Mouse (Mus musculus): Measurements from ENCODE around the gene Gm14412. TPM values are rescaled to one million over a fixed set of nuclear protein-coding genes. Genes with fewer than 3 reads are reported as not detected.
"Not testable (repeated sequence)": the region's sequence is repeated elsewhere in the genome, so short reads cannot be mapped to it uniquely, and the experiment has no call there.

The Gm14412 gene
- total RNA-seq (2021), result 1 to 10 TPM; 4.2 to 5.3 TPM
- long read RNA-seq, experiment 1, result 0 reads
- long read RNA-seq, experiment 2, result 0 reads

DNA sequence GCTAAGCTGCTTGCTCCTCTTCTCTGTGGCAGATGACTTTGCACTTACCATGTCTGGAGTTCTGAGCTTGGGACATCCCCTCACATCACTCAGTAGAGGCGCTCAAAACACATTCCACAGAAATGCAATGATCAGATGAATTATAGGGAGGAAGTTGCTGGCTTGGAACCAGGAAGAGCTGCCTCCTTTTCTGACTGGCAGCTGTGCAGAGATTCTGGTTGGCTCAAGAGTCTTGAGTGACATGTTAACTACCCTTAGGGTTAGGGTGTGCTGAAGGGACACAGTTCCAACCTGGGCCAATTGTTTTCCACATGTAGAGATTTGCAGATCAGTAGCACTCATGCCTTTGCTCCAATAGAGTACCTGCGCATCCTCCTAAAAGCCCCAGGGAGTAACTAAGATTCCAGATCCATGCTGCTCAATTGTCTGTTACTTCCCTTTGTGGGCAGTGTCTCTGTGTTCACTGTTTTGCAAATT, at the start of gene Gm14412:
Gene Gm14412 (minus strand): TSS at position 51 of the 477 bp plus-strand sequence.
- intact Hi-C loops (cut with DNase I); H3K4me3 ChIP-seq; DNase-seq (ENCODE audit: extremely low spot score in 1 of 2, low spot score in 2 of 2); H3K27ac ChIP-seq: not testable (repeated sequence)

DNA sequence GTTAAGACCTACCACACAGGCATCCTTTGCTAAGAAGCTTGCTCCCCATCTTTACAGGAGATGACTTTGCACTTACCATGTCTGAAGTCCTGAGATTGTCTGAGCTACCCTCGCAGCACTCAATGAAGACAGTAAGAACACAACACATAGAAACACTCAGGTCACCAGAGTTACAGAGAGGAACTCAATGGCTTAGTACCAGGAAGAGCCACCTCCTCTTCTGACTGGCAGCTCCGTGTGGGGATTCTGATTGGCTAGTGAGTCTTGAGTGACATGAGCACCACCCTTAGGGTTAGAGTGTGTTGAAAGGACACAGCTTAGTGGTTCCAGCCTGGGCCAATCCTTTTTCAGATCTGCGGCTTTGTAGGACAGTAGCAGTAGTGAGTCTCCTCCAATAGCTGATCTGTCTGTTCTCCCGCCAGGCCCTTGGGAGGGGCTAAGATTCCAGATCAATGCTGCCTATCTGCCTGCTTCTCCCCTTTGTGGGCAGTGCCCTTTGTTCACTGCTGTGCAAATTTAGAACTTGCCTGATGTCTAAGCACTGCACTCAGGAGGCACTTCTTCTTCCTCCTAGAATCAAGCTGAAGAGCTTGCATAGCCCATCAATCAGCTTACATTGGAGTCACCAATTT, 5.7 kb upstream of the Gm14412 start:
- H3K27ac ChIP-seq; H3K4me3 ChIP-seq; intact Hi-C loops (cut with DNase I); DNase-seq (ENCODE audit: extremely low spot score in 1 of 2, low spot score in 2 of 2): not testable (repeated sequence)

DNA sequence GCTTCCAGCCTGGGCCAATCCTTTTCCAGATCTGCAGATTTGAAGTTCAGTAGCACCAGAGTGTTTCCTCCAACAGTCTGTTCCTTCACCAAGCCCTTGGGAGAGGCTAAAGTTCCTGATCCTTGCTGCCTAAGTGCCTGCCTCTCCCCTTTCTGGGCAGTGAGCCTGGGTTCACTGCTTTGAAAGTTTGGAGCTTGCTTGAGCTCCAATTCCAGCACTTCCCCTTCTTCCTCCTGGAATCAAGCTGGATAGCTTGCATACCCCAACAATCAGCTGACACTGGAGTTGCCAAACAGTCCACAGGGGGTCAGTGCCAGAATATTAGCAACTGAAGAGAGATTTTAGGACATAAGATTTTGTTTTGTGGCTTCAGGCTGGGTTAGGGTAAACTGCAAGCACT, 2.7 kb downstream of the Gm14412 start:
- DNase-seq (ENCODE audit: extremely low spot score in 1 of 2, low spot score in 2 of 2); H3K4me3 ChIP-seq; H3K27ac ChIP-seq; intact Hi-C loops (cut with DNase I): not testable (repeated sequence)

DNA sequence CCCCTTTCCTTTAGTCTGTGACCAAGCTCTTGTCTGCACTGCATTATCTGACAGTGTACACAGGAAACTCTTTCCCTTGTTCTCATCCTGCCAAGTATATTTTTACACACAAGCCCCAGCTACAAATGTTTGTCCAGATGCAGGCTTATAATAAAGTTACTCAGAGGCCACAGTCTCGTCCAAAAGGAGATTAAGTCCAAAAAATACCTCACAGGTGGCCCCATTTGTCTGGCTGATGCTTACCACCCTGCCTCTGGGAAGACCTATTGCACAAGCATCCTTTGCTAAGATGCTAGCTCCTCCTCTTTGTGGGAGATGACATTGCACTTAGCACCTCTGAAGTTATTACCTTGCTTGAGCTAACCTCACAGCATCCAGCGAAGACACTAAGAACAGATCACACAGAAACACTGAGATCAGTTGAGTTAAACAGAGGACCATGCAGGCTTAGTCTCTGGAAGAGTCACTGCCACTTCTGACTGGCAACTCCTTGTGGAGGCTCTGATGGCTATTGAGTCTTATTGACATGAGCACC, 3.3 kb downstream of the Gm14412 start:
- H3K27ac ChIP-seq; H3K4me3 ChIP-seq; DNase-seq (ENCODE audit: extremely low spot score in 1 of 2, low spot score in 2 of 2); intact Hi-C loops (cut with DNase I): not testable (repeated sequence)

DNA sequence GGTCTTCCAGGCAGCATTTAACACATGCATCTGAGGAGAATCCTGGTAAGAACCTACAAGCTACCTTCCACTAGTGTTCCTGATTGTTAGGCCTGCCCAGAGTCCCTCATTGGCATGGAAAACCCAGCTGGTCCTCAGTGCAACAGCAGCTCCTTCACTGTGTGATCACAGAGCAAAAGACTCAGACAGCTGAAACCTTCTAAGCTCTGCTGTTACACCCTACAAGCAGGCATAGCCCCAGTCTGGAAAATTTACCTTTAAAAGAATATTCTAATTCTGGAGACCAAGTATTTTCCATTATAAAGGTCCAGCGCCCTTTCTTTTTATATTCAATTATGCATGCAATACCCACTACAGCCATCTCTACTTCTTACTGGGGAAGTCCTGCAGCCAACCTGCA, 5.1 kb downstream of the Gm14412 start:
- intact Hi-C loops (cut with DNase I), result no loop called here
- TF ChIP-seq CTCF (IDR thresholded peaks at IDR 0.05), result no peak
- H3K27ac ChIP-seq, result no peak overlapping the region
- no peak overlapping the region for H3K4me3 ChIP-seq
- no peak for DNase-seq (ENCODE audit: extremely low spot score in 1 of 2, low spot score in 2 of 2)

DNA sequence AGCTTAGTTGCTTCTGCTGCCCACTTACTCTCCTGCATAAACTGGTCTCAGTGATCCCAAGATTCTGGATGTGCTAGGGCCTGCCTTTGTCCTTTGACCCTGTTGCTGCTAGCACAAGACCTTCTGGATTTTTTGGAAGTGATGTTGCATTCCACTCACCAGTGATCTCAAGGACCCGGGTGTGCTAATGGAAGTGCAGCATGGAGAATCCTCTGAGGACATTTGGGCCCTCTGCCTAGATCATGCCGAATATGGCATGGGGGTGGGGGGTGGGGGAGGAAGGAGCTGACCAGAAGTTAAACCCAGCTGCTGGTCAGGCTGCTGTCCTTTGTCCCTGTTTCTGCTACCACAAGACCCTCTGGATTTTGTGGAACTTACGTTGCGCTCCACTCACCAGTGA, 14.5 kb downstream of the Gm14412 start:
- intact Hi-C loops (cut with DNase I); H3K27ac ChIP-seq; DNase-seq (ENCODE audit: extremely low spot score in 1 of 2, low spot score in 2 of 2); H3K4me3 ChIP-seq: not testable (repeated sequence)

DNA sequence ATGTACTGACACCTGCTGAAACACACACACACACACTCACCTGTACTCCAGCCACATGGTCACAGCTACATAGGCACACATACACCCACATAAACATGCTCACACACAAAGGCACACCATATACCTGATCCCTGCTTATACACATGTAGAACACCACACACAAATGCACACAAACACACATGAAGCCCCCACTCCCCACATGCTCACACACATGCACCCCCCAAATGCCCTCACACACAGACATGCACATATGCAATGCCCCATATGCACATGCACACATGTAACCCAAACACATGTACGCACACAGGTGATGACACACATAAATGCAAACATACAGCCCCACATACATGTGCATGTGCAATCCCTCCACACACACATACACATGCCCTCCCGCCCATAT, 19.1 kb downstream of the Gm14412 start:
- H3K27ac ChIP-seq; DNase-seq (ENCODE audit: extremely low spot score in 1 of 2, low spot score in 2 of 2); intact Hi-C loops (cut with DNase I); H3K4me3 ChIP-seq: not testable (repeated sequence)

DNA sequence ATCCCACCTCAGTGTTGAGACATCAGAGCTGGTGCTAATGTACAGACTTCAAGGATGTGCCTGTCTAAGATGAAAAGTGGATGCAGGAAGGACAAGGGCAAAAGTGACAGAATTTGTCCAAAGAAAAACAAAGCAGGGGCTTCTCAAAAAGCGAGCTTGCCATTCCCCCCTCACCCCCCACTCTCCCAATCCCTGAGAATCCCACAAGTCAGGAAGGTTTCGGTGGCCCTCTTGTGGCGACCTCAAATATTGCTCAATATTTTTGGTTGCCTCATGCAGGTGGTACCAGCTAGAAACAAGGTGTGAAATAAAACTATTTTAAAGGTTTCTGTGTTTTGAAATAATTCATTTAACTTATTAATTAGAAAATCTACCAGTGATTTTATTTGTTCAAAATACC, 40.4 kb downstream of the Gm14412 start:
- H3K27ac ChIP-seq; H3K4me3 ChIP-seq; intact Hi-C loops (cut with DNase I); DNase-seq (ENCODE audit: extremely low spot score in 1 of 2, low spot score in 2 of 2): not testable (repeated sequence)

DNA sequence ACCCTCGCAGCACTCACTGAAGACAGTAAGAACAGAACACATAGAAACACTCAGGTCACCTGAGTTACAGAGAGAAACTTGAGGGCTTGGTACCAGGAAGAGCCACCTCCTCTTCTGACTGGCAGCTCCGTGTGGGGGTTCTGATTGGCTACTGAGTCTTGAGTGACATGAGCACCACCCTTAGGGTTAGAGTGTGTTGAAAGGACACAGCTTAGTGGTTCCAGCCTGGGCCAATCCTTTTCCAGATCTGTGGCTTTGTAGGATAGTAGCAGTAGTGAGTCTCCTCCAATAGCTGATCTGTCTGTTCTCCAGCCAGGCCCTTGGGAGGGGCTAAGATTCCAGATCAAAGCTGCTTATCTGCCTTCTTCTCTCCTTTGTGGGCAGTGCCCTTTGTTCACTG, 46.4 kb downstream of the Gm14412 start:
- H3K27ac ChIP-seq; H3K4me3 ChIP-seq; intact Hi-C loops (cut with DNase I); DNase-seq (ENCODE audit: extremely low spot score in 1 of 2, low spot score in 2 of 2): not testable (repeated sequence)

DNA sequence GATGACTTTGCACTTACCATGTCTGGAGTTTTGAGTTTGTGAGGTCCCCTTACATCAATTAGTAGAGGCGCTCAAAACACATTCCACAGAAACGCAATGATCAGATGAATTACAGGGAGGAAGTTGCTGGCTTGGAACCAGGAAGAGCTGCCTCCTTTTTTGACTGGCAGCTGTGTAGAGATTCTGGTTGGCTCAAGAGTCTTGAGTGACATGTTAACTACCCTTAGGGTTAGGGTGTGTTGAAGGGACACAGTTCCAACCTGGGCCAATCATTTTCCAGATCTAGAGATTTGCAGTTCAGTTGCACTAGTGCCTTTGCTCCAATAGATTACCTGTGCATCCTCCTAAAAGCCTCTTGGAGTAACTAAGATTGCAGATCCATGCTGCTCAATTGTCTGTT, 51.9 kb downstream of the Gm14412 start:
- intact Hi-C loops (cut with DNase I); H3K27ac ChIP-seq; DNase-seq (ENCODE audit: extremely low spot score in 1 of 2, low spot score in 2 of 2); H3K4me3 ChIP-seq: not testable (repeated sequence)

DNA sequence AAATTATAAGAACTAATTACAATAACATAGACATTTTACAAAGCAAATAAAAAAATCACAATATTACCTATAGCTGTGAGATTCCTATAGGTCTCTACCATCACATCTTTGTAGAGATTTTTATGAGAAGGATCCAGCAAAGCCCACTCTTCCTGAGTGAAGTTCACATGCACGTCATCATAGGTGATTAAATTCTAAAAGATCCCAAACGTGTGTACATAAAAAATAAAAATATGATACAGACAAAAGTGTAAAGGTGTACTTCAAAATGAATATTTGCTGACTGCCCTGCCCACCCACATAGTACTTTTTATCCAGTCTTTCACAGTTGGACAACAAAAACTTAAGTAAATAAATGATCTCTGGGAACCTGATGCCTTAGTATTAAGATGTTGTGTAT, 57.2 kb downstream of the Gm14412 start, which contains the start of gene Gm14409:
Gene Gm14409 (minus strand): TSS at position 101 of the 400 bp plus-strand sequence.
- intact Hi-C loops (cut with DNase I); H3K27ac ChIP-seq; H3K4me3 ChIP-seq; DNase-seq (ENCODE audit: extremely low spot score in 1 of 2, low spot score in 2 of 2): not testable (repeated sequence)

Other genes with a start within 250 kb of the Gm14412 start
- 1 to 10 TPM; 1.3 to 1.4 TPM for gene Gm14401, start 250.0 kb downstream of the Gm14412 start, total RNA-seq (2021)
- 10 to 100 TPM; 48.7 to 48.8 TPM for gene Gm14410, start 117.9 kb downstream of the Gm14412 start, total RNA-seq (2021)
- gene Gm14409, start 57.3 kb downstream of the Gm14412 start, total RNA-seq (2021), result 1 to 10 TPM; 1.8 to 2.2 TPM
- 10 to 100 TPM; 30.7 to 31.7 TPM for gene Gm14418, start 74.0 kb upstream of the Gm14412 start, total RNA-seq (2021)
- gene Zfp970, start 140.4 kb upstream of the Gm14412 start, total RNA-seq (2021), result 10 to 100 TPM; 29.3 to 34.0 TPM
- 10 to 100 TPM; 29.7 to 36.2 TPM for gene Gm14403, start 173.9 kb upstream of the Gm14412 start, total RNA-seq (2021)

Measured in left cerebral cortex, adult 2 months (tissue).